Mouse (Mus musculus) kidney, postnatal 10 days (tissue): ENCODE data around the gene Creb3l2.
"Not testable (repeated sequence)": the region's sequence is repeated elsewhere in the genome, so short reads cannot be mapped to it uniquely, and the experiment has no call there.

Experiments
- DNase-seq: peaks from one replicate; pipeline ENCODE4 v3.0.0; 2021; ENCODE audit warnings: mixed read lengths

Gene Creb3l2

DNA sequence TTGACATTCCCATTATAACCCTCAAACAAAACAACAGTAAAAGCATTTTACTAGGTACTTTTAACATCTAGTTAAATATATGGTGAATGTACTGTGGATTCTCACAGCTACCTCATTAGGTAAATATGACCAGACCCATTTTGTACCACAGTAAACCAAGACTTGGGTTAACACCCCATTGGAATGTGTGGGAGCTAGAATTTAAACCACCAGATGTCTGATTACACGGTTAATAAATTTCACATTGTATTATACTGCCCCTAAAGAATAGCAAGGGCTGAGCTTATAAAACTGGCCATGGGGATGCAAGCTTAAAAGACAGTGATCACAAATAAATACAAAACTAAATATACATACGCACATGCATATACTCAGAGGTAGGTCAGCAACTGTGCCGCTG, 34.1 kb downstream of the Creb3l2 start:
- no peak for DNase-seq

DNA sequence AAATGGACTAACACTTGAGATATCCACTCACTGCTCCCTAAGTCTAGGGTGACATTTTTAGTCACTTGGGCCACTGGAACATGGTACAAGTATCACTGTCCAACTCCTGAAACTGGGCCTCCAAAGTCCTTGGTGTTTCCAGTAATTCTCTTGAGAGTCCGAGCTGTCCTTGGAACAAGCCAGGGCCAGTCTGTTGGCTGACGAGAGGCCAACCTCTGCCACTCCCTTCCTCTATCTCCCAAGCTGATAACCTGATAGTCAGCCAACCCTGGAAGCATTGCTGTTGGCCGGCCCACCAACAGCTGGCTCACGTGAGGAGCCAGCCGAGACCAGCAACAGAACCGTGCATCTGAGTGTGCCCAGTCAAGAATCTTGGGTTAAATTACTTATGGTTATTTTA, 35.0 kb downstream of the Creb3l2 start:
- DNase-seq = no peak

DNA sequence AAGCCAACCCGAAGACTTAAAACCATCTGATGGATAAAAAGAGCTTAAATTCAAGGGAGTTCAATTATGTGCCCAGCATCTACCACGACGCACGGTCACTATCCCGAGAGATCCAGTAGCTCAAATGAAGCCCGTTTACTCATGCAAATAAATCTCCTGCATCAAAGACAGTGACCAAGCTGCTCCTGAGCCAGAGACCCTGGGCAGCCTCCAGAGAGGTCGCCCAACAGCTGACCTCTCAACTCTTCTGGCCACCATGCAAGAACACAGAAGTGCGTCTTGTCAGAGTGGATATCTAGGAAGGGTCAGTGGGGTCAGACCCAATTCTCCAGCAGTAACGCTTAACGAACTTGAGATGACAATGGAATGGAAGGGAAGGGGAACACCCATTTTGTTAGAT, 35.9 kb downstream of the Creb3l2 start:
- peak; percentile 37 for DNase-seq

DNA sequence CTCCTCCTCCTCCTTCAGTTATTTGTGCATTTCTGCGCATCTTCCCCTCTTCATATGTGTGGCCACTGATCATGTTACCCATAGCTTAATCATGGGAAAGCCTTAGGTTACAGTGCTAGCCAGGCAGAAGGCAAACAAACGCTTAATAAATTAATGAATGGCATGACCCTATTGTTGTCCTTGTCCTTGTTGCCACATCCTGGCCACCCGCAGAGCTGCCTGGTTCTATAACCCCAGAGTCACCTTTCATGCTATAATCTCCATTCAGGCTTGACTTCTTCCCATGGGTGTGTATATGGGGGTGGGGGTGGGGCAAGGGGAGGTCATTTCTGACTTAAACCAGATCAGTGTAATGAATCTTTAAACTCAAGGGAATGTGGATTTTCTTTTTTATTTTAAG, 37.6 kb downstream of the Creb3l2 start:
- no peak for DNase-seq

DNA sequence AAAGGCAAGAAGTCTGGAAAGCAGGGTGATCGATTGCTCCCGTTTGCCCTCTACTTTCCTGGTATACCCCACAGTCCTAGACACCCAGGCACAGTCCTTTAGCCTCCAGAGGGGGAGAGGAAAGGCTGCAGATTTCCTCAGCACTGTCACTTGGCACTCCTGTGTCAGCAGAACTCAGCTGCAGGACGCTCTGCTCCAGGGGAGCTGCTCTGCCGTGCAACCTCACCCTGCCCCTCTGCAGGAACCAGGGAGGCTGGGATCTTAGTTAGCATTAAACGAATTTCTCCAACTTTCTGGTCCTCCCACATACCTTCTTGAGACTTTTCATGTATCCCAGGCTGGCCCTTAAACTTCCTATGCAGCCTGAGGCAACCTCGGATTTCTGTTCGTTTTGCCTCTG, 40.0 kb downstream of the Creb3l2 start:
- peak; percentile 53 for DNase-seq

DNA sequence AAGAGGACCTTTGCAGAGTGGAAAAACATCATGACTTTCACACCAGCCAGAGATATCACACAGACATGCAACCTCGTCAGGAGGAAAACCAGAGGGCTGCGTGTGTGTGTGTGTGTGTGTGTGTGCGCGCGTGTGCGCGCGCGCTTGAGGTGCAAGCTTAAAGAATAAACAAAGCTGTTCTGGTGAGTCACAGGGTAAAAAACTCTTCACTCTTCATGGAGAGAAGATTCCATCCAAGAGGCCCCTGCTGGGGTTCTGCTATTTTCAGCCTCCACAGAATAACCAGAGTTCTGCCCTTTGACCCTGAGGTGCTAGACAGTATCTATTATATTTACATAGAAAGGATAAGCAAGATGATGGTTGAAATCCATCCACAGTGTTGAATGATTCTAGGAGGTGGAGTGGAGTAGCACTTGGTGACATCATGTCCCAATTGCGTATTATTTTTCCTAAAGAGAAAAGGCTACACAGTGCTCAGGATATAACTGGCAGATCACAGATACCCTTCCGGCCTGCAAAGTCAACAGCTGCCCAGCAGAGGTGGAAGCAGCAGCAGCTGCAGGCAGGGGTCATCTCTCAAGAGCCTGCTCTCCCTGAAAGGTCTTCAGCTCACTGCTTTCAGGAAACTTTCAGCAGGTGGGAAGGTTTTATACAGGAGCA, 41.0 kb downstream of the Creb3l2 start:
- peak; percentile 32 for DNase-seq

DNA sequence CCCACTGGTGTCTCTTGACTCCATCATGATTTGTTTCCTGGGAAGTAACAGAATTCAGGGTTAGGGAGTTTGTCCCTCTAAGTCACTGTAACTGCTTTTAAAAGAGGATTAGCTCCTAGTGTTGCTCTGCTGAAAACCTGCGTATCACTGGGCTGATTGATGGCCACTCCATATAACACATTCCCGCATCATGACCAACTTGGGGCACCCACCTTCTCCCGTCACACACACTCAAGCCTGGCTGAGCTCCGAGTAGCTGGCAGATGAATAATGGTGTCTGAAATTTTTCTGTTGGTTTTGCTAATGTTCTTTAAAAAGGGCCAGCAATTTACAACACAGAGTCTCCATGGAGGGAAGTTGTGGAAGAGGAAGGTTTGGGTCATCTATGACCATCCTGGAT, 41.8 kb downstream of the Creb3l2 start:
- DNase-seq = no peak

DNA sequence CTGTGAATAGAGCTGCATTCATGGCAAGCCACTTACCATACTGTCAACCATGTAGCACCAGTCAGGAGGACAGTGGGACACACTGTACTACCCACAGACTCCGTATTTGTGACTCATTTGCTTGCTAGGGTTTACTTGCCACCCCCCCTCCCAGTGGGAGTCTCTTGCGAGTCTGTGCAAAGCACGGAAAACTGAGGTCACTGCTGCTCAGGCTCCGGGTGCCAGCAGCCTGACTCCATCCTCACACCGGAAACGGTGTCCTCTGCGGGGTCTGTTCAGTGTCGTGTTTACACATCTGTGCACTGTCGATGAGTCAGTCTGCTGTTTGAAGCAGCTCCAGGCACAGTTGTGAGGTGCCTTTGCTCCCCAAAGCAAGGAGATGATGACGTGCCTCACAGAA, 43.0 kb downstream of the Creb3l2 start:
- peak; percentile 55 for DNase-seq

DNA sequence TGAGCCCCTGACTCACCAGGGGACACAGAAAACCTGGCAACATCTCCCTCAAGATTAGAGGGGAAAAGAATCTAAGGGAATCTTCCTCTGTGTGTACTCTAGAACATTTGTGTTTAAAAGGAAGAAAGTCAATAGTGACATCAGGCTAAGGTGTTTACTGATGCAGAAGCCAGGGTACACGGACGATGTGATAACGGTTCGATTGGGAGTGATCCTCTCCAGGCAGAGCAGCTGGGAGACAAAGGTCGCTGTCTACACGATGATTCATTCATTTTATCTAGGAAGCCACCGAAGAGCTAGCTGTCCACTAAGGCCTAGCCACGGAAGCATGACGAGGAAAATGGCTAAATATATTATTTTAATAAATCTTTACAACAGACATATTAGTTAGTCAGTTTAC, 44.0 kb downstream of the Creb3l2 start:
- no peak for DNase-seq

DNA sequence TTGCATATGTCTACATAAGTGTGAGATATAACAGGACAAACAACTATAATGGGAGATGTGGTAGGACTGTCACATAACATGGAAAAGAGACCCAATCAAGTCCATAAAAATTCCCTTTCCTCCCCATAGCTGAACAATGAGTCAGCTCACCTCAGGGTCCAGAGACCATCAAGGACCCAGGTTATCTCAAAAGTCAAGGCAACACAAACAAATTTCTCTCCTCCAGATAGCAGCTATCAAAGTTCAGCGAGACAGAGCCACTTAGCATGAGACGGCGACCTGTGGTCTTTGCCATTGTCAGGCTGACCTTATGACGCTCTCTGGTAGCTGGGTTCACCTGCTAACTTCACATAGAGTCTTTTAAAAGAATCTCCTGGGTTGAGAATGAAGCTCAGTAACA, 44.7 kb downstream of the Creb3l2 start:
- no peak for DNase-seq

DNA sequence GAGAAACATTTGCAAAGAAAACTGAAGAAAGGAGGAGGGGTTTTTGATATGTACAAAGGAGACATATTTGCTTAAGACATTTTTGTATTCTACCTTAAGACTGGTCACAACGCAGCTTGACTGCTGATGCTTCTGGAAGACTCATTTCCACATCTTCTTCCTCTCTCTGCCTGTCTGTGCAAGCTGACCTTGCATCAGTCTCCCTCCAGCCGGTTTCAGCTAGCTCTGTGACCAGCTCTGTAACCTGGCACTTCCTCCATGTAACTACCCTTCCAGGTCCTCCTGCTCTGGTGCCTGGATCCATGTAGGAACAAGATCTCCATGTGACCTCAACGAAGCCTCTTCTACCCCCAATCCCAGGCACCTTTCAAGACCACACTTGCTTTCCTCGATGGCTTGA, 45.8 kb downstream of the Creb3l2 start:
- no peak for DNase-seq

DNA sequence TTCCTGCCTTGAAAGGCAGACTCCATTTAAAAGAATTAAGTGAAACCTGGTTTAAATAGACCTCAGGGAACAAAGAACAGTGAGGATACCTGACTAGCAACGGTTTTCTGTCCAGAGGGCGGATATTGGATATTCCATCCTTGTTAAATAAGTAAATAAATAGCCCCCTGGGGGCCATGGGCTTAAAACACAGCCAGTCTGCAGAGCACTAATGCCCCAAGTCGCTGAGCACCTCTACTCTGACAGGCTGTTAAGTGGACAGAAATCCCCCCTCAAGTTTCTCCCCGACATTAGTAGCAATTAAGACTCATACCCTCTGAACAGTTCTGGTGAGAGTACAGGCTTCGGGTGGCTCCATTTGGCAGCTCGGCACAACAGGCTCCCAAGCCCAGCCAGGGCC, 48.7 kb downstream of the Creb3l2 start:
- no peak for DNase-seq

DNA sequence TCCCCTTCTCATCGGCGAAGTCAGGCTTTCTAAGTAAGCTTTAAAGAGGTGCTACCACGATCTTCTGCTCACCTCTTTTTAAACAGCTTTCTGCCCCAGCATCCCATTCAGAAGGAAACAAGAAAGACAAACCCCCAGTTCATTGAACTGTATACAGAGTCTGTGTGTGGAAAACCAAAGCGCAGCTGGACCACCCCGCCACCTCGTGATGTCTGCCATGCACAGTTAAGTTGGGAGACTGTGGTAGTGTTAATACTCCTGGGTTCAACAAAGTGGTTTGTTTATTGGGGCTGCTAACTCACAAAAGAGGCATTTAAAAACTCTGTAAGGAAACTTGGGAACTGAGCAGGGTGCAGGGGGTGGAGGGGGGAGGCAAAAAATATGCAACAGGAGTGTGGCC, 49.7 kb downstream of the Creb3l2 start:
- DNase-seq = no peak

DNA sequence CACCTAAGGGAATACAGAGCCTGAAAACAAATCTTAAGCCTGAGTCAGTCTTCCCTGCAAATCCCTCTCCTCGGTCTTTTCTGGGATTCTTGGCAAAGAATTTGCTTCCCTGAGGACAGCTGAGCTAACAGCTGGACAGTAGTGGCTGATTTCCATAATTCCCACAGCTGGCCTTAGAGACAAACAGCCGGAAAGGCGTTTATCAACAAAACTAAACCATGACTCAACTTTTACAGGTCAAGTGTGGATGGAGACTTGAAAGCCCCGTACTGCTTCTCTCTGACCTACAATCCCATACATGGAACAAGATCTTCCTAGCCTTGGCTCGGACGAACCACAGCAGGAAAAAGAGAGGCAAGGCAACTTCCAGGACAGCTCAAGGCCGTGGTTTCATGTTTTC, 50.6 kb downstream of the Creb3l2 start:
- peak; percentile 71 for DNase-seq

DNA sequence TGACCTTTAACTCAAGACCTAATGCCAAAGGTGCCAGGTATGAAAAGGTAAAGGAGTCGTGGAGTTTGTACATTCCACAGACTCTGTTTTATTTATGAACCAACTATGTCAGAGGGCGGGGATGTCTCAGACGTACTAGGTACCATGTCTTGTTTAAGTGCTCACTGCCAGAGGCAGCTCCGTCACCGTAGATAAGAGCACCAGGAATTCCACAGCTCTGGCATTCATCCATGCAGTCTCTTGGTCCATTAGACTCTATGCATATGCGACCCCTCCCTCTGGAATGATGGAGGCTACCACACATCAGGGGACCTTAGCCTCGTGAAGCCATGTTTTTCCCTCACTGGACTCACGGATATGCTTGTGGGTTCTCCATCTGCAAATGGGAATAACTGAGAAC, 53.0 kb downstream of the Creb3l2 start:
- no peak for DNase-seq

DNA sequence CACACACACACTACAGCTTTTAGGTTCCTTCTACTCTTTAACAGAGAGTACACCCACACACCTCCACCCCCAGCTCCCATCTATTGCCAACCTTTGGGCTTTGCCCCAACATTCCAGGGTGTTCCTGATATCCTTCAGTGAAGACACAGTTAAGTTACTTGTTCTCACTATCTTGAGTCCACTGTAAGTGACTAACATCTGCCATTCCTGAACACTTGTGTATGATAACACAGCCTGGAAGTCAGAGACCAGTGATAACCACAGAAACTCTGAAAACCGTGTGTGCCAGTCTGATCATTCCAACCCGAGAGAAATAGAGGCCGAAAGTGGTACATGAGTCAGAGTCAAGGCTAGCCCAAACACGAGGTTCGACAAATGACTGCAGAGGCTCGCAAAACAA, 53.4 kb downstream of the Creb3l2 start:
- DNase-seq = no peak

DNA sequence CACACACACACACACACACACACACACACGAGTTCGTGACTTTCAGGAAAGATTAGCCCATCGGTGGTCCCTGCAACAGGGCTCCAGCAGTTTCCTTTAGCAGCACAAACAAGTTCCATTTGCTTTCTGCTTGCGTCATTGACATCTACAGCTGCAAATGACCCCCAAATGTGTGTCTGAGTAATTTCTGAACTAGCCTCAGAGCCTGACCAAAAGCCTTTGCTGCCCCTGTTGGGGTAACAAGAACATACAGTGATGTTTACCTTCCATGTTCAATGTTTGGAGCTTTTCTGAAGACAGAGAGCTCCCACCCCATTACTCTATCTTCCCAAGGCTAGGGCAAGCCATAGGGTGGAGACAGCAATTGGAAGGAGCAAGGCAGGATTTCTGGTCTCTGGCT, 54.7 kb downstream of the Creb3l2 start:
- DNase-seq = no peak

DNA sequence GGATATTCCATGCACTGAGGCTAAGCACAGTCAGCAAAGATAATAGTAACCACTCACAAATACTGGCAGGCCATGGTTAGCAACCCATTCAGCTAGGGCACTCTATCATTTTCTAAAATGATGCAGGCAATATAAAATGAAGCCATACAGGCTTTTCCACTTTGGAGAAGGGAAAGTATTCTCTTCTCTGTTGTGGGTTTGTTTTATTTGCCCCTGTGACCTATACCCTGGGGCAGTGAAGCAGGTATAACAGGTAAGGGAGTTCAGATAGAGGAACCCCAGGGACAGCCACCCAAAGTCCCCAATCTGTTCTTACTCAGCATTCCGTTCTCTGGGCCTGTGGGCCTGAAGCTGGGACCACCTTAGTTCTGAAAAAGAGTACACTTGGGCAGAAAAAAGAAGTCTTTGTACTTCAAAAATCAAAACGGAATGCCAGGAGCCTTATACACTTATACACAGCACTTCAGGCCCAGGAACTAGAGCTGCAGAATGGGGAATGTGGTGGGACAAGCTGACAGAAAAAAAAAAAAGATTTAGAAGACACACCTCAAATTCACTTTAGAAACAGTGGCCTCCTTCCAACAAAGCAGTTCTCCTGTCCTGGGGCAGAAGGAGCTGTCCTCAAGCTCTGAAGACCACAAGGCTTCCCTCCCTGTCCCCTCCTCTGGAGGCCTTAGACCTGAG, 56.2 kb downstream of the Creb3l2 start:
- no peak for DNase-seq

DNA sequence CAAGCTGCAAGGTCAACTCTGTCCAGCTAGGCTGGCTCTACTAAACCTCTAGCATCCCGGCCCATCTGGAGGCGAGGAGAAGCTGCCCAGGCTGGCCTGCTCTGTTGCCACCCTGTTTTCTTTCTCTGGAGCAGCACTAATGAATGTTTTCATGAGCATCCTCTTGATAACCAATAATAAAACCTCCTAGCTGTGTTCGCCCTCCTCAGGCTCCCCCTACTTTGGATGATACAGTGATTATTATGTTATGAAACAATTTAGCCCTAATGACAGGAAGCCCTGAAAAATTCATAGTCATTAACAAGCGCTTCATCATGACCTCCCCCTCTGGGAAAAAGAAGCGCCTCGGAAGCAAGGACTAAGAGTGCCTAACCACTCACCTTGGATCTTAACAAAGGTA, 59.2 kb downstream of the Creb3l2 start:
- DNase-seq = no peak

DNA sequence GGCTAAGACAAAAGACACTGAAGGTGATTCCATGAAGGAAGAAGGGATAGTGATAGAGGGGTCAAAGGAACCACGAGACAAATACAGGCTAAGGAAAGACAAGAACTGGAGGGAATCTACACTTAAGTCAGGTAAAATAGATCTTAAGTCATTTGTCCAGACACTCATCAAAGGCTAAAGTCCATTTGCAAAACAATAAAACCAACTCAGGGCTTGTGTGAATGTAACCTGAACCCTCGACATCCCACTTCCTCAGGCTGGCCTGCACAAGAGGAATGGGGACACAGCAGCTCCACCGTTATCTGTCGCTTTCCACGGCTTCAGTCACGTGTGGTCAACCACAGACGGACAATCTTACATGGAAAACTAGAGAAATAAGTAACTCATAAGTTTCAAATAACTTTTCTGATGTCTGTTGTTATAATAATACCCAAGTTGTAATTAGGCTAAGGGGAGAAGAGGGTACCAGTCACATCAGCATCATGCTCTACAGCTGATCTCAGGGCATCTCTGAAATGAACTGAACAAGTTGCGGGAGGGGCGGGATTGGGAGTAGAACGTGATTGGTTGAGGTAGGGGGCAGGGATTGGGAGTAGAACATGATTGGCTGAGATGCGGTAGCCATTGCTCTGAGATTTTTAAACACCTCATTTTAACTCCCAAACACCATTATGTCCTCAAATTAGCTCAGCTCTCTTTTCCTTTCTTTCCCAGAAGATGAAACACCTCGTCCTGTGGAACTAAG, 63.9 kb downstream of the Creb3l2 start:
- no peak for DNase-seq

DNA sequence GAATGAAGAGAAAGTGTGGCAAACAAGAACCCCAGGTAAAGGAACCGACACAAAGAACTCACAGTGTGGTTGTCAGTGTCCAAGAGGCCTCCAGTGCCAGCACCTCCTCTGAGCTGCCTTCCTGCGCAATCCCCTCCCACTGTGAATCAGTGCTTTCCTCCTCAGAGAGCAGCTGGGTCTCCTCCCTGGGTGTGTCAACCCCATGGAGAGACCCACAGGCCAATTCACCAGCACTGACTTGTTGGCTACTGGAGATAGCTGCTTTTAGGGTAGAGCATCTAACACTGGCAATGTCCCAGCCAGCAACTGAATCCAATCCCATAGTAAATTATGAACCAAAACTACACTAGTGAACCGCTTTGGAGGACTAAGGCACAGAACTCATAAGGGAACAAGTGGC, 64.6 kb downstream of the Creb3l2 start:
- DNase-seq = not testable (repeated sequence)

DNA sequence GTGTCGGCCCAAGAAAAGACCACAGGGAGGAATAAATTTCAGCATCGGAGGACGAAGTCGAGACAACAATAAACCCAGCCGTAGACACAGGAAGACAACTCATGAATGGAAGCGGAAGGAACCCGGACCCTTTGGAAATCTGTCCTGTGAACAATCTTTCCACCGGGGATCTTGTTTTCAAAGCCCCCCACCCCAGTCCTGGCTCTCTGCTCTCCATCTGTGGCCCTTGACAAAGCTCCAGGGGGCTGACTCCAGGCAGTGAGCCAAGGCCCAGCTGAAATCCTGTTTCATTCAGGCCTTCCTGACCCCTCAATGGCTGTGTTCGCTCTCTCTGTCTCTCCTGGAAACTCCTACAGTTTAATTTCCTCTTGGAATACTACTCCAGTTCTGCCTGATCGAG, 66.5 kb downstream of the Creb3l2 start:
- DNase-seq = peak; percentile 79

DNA sequence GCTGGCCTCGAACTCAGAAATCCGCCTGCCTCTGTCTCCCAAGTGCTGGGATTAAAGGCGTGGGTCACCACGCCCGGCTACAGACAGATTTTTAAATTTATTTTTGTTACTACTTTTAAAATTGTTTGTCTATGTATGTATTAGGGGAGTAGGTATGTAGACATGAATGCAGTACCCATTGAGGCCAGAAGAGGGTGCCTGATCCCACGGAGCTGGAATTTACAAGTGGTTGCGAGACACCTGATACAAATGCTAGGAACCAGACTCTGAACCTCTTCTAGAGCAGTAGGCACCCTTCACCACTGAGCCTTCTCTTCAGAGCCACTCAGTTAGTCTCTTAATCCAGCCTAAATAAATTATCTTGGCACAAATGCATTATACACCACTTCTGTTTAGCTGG, 70.6 kb downstream of the Creb3l2 start:
- DNase-seq = peak; percentile 49

DNA sequence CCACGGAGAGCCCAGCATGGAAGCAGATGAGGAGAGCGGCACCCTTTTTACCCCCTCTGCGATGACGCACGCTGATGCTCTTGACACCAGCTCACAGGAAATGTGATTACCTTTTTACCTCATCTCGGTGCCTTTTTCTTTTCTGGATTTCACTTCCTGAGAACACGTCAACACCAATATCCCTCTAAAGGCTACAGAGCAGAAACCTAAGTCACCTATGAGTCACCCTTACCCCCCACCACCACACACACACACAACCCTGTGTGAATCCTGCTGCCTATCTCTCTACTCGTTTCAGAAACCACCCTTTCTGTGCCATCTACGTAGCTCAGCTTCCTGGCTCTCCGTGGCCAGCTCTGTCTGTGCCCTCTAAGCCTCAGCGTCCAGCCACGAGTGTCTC, 71.4 kb downstream of the Creb3l2 start:
- DNase-seq = no peak
